Mouse (Mus musculus) embryonic facial prominence, embryonic 14.5 days (tissue): ENCODE data around the gene Ablim1. TPM values are rescaled to one million over a fixed set of nuclear protein-coding genes. Genes with fewer than 3 reads are reported as not detected.

ENCODE experiments used
- ATAC-seq: fragments of 200-750 bp; cut with Nextera tagmentation; 2 replicates; pipeline ENCODE4 v1.8.0; 2017; ENCODE audit warnings: low read depth, moderate number of reproducible peaks, moderate TSS enrichment
- DNase-seq: peaks from one replicate; pipeline ENCODE4 v3.0.0-alpha.2; 2015; ENCODE audit warnings: low spot score
- H3K27ac ChIP-seq: fragments of 300-500 bp; sonication (generic); replicated peaks from 2 replicates; pipeline ENCODE4 v1.5.1; 2014; ENCODE audit warnings: low read depth, mild to moderate bottlenecking, low read length, moderate library complexity
- H3K27me3 ChIP-seq: fragments of 300-500 bp; sonication (generic); replicated peaks from 2 replicates; pipeline ENCODE4 v1.6.1; 2014; ENCODE audit warnings: low read length; ENCODE audit not compliant: control insufficient read depth, insufficient read depth
- H3K36me3 ChIP-seq: fragments of 300-500 bp; sonication (generic); 2 replicates; pipeline ENCODE4 v1.6.1; 2014; ENCODE audit warnings: low read length, mixed read lengths; ENCODE audit not compliant: control insufficient read depth, insufficient read depth
- H3K4me1 ChIP-seq: fragments of 300-500 bp; sonication (generic); 2 replicates; pipeline ENCODE4 v1.6.1; 2014; ENCODE audit warnings: antibody characterized with exemption, low read length; ENCODE audit not compliant: control insufficient read depth, insufficient read depth
- H3K4me2 ChIP-seq: fragments of 300-500 bp; sonication (generic); 2 replicates; pipeline ENCODE4 v1.6.1; 2014; ENCODE audit warnings: low read depth, mild to moderate bottlenecking, low read length, moderate library complexity, mixed read lengths
- H3K4me3 ChIP-seq: fragments of 300-500 bp; sonication (generic); 2 replicates; pipeline ENCODE4 v1.5.1; 2014; ENCODE audit warnings: low read depth, mild to moderate bottlenecking, low read length
- H3K9ac ChIP-seq: fragments of 300-500 bp; sonication (generic); 2 replicates; pipeline ENCODE4 v1.6.1; 2014; ENCODE audit warnings: low read depth, mild to moderate bottlenecking, low read length, moderate library complexity, mixed read lengths
- H3K9me3 ChIP-seq: fragments of 300-500 bp; sonication (generic); 2 replicates; pipeline ENCODE4 v1.6.1; 2016; ENCODE audit warnings: low read length; ENCODE audit not compliant: control insufficient read depth
- WGBS: fragments of 180-500 bp; shearing (Covaris S2); extraction: QIAGEN DNeasy Blood & Tissue Kit; methylation state at CpG from one replicate; pipeline ENCODE4 v1.1.7; 2014; 5-methylcytosine and 5-hydroxymethylcytosine counted together
- polyA plus RNA-seq: library from polyadenylated mRNA; unstranded; fragments of >200 nt; fragmentation: Nextera tagmentation; extraction: Ambion mirVana; gene quantifications from 2 replicates; pipeline ENCODE4 v1.2.1, GENCODE M21; 2014

Ablim1 gene
- polyA plus RNA-seq: 48.5 and 49.3 TPM in 2 replicates

DNA sequence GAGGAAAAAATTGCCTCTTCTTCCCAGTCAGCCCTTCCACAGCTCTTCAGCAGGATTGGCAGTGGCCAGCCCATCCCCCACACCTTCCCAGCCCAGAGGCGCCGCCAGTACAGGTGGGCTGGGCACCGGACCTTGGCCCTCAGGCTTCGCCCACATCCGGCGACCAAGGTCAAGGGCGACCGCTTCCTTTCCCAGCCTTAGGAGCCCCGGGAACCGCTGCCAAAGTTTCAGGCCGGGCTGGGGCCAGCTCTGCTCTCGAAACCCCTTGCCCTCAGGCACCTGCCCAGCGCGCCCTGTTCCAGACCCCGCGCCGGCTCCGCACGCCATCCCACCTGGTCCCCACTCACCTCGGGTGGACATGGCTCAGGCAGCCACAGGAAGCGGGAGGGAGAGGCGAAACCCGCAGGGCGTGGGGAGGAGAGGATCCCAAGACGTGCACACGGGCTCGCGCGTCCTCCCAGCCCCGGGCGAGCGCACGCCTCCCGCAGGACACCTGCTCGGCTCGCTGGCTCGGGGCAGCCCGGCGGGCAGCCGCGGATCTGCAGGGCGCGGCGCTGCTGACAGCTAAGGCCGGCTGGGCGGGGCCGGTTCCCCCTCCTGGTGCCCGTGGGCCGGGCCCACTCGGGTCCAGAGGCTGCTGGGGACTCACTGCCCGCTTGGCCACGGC, at the start of gene Ablim1:
Gene Ablim1, minus strand, starts transcription at position 574 of the 667 bp plus-strand sequence.
- H3K9me3 ChIP-seq: no peaks in the 10 kb centered on the region
- WGBS: 2% methylated on average over 22 of the region's 52 CpGs
- peak within 1 kb of the TSS; percentile 64 for H3K9ac ChIP-seq
- peaks cover 4% of the 10 kb centered on the region; the same call in 1 of the 2 replicates for H3K4me1 ChIP-seq
- no peak within 1 kb of the TSS for H3K27ac ChIP-seq
- H3K36me3 ChIP-seq: no peaks in the 10 kb centered on the region
- peaks cover 21% of the 10 kb centered on the region for H3K27me3 ChIP-seq
- H3K4me2 ChIP-seq: peak within 1 kb of the TSS; percentile 99
- DNase-seq: peak; percentile 20
- peak; percentile 75 for ATAC-seq
- peak within 1 kb of the TSS; percentile 56 for H3K4me3 ChIP-seq

DNA sequence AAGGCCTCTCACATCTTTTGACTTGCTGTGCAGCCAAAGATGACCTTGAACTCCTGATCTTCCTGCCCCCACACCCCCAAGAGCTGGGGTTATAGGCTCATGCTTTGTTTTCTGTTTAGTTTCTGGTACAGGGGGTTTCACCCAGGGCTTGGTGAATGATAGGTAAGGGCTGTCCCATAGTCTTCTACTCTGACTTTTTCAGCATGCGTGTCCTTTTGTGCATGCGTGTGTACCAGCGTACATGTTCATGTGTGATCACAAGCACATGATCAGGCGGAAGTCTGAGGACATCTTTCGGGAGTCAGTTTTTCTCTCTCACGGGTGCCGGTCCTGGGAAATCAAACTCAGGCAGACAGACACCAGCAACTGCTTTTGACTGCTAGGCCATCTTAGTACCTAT, 48.8 kb upstream of the Ablim1 start:
- no peak for DNase-seq
- H3K27me3 ChIP-seq: no peaks in the 10 kb centered on the region
- peak overlapping the region; percentile 37 for H3K9ac ChIP-seq
- no peak for ATAC-seq
- no peak overlapping the region for H3K27ac ChIP-seq
- H3K4me1 ChIP-seq: peaks cover 49% of the 10 kb centered on the region
- peak overlapping the region; percentile 76 for H3K4me2 ChIP-seq
- 88% methylated on average over 7 of the region's 7 CpGs for WGBS
- H3K36me3 ChIP-seq: peaks cover 7% of the 10 kb centered on the region
- no peaks in the 10 kb centered on the region for H3K9me3 ChIP-seq
- peak overlapping the region; percentile 98; the same call in 1 of the 2 replicates for H3K4me3 ChIP-seq

DNA sequence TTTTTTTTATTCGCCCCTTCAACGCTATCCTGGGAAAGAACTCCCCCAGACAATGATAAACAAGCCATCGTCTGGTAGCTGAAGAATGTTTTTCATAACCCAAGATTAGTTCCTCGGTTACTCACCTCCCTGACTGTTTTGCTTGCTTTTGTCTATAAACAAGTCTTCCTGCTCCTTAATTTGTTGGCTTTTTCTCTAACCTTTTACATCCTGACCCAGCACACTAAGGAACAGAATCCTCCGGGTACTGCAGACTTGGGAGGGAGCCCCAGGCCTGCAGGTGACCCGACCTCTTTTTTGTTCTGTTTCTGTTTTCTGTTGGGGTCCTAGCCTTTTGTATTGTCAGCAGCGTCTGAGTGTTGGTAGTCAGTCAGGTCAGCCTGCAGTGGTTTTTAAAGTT, 48.4 kb upstream of the Ablim1 start:
- peak overlapping the region; percentile 76 for H3K4me2 ChIP-seq
- DNase-seq (no peak), ATAC-seq (no peak)
- no peaks in the 10 kb centered on the region for H3K27me3 ChIP-seq
- H3K4me1 ChIP-seq: peaks cover 53% of the 10 kb centered on the region
- 0 out of 2 replicates have a peak overlapping the region, but pooled peaks have one; percentile 21 for H3K27ac ChIP-seq
- WGBS: 28% methylated on average over 7 of the region's 7 CpGs
- H3K9ac ChIP-seq: peak overlapping the region; percentile 37
- H3K4me3 ChIP-seq: peak overlapping the region; percentile 98
- 0 out of 2 replicates have a peak, but pooled peaks cover 3% of the 10 kb centered on the region for H3K36me3 ChIP-seq
- H3K9me3 ChIP-seq: no peaks in the 10 kb centered on the region

DNA sequence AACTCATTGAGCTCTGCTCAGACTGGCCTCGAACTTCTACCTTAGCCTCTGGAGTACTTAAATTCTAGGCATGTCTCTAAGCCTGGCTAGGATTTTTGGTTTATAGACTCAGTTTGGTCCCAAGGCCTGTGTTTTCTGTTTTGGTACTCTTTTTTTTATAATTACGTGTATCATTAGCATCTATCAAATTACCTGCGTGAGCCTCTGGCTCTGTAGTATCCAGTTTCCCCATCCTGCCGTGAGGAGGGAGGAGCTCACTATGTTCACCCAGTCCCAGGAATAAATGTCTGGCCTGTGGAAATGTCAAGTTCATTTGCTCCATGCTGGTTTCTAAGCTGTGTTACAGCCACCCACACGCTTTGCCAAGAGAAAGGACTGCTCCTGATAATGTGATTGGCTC, 47.9 kb upstream of the Ablim1 start:
- ATAC-seq: no peak
- no peak overlapping the region for H3K27ac ChIP-seq
- H3K9ac ChIP-seq: peak overlapping the region; percentile 49
- 0 out of 2 replicates have a peak, but pooled peaks cover 2% of the 10 kb centered on the region for H3K36me3 ChIP-seq
- 19% methylated on average over 5 of the region's 5 CpGs for WGBS
- H3K4me2 ChIP-seq: peak overlapping the region; percentile 76
- no peak for DNase-seq
- H3K4me1 ChIP-seq: peaks cover 53% of the 10 kb centered on the region
- H3K9me3 ChIP-seq: no peaks in the 10 kb centered on the region
- no peaks in the 10 kb centered on the region for H3K27me3 ChIP-seq
- peak overlapping the region; percentile 98 for H3K4me3 ChIP-seq

DNA sequence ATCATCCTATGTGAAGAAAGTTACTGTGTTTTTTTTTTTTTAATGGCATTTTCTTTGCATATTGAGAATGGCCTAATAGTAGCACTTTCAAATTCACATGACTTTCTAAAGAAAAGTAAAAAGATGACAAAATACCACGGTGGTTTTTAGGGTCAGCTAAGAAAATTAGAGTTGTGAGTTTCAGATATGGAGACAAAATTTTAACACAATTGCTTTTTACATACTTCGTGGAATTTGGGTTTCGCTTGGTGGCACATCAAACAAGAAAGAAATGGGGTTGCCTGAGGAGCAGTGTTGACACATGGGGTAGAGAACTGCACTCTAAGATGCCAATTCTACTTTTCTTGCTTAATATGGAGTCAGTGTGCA, 47.2 kb upstream of the Ablim1 start:
- Histone ChIP-seq H3K9me3 (no peaks in the 10 kb centered on the region), H3K4me3 (peak overlapping the region; percentile 98), H3K36me3 (no peaks in the 10 kb centered on the region), H3K9ac (peak overlapping the region; percentile 99), H3K4me2 (peak overlapping the region; percentile 76), H3K27me3 (no peaks in the 10 kb centered on the region), H3K27ac (peak overlapping the region; percentile 95), H3K4me1 (peaks cover 48% of the 10 kb centered on the region)
- 10% methylated on average over 3 of the region's 3 CpGs for WGBS
- DNase-seq (no peak), ATAC-seq (no peak)

DNA sequence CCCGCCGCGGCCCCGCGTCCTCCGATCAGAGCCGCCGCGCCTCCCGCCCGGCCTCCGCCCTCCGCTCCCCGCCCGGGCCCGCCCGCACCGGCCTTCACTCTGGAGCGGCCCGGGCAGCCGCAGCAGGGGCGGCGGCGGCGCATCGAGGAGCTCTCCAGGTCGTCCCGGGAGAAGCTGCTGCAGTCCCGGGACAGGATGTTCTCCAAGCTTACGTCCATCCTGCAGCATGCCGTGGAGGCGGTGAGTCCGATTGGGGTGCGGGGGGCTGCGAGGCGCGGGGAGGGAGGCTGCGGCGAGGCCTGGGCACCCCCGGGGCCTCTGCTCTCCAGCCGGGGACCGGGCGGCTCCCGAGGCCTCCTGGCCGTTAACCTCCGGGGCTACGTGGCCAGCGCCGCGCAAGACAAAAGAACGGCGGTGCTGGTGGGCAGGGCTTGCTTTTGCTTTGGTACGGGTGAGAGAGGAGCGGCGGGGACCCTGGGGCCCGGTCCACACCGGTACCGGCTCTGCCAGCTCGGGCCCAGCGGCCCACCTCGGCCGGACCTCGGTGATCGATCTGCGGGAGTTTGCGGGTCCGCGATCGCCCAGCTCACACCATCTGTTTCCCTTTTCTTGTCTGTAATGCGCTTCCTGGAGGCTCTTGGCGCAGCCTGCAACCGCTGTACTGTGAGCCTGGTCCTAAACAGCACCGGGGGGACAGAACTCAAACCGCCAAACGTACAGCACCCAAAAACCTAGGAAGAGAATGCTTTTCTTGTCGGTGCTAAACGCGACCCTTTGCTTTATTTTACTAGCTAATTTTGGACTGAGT, 46.6 kb upstream of the Ablim1 start:
- Histone ChIP-seq H3K4me1 (peaks cover 48% of the 10 kb centered on the region), H3K4me2 (peak overlapping the region; percentile 76), H3K9me3 (no peaks in the 10 kb centered on the region), H3K36me3 (no peaks in the 10 kb centered on the region), H3K27me3 (no peaks in the 10 kb centered on the region), H3K4me3 (peak overlapping the region; percentile 98), H3K27ac (peak overlapping the region; percentile 95), H3K9ac (peak overlapping the region; percentile 99)
- under 1% methylated on average over 34 of the region's 78 CpGs for whole genome bisulfite sequencing
- DNase-seq (peak; percentile 76), ATAC-seq (peak; percentile 64)

DNA sequence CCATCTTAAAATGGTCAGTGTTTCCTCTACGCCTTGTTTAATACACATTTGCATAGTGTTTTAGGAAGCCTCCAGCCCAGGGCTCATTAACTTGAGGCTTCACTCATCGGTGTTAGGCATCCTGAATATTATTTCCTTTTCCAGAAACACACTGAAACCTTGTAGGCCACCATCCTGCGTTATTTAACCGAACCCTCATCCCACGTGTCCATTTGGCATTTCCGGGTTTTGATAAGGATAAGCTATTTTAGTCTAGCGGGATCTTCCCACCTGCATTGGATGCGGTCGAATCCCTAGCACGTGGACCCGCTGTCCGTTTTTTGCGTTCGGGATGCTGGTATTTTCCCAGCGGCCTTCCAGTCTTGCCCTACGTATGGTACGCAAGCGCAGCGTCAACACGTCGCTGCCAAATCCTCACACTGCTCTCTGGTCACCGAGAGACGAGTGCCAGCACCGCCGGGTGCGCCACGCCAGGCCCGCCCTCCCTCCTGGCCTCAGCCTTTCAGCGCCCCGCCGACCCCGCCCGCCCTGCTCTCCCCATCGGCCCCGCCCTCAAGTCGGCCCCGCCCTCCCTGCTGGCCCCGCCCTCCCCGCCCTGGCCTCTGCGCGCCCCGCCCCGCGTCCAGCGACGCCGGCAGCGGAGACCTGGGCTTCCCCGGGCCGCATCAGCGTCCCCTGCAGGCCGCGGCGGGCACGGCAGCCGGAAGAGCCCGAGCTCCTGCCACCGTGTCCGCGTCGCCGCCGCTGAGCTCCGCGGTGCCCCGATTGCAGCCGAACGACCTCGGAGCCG, 45.8 kb upstream of the Ablim1 start, which contains the start of gene Fam160b1:
Gene Fam160b1, plus strand, starts transcription at position 340 of the 790 bp plus-strand sequence.
- Histone ChIP-seq H3K4me1 (peaks cover 48% of the 10 kb centered on the region), H3K9ac (peak within 1 kb of the TSS; percentile 99), H3K36me3 (no peaks in the 10 kb centered on the region), H3K4me3 (peak within 1 kb of the TSS; percentile 98), H3K9me3 (no peaks in the 10 kb centered on the region), H3K4me2 (peak within 1 kb of the TSS; percentile 76), H3K27me3 (no peaks in the 10 kb centered on the region), H3K27ac (peak within 1 kb of the TSS; percentile 95)
- ATAC-seq (peak; percentile 92), DNase-seq (peak; percentile 95)
- WGBS: 2% methylated on average over 28 of the region's 70 CpGs

DNA sequence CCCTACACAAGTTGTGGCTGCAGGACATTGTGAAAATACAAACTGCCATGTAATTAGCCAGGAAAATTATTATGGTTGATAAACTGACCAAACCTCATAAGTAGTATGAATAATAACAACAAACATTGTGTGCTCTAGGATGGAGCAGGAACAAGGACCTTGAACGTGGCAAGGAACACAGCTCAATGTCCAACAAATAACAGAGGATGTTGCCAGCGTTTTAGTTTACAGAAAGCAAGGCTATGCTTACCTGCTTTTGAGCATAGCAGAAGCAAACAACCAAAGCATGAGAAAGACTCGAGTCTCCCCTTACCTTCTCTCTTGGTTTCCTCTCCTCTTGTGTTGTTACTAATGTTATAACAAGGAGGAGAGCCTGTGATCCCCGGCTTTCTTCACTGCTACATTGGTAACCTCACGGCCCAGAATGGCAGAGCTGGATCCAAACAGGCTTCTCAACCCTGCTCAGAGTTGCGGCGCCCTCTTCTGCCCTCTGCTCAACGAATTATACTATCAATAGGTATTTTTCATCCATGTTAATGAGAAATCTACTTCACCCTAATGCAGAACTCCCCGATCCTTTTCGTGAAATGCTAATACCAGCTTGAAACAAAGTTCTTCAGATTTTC, 45.1 kb upstream of the Ablim1 start:
- Histone ChIP-seq H3K36me3 (no peaks in the 10 kb centered on the region), H3K27ac (peak overlapping the region; percentile 75; the same call in 1 of the 2 replicates), H3K4me2 (peak overlapping the region; percentile 76), H3K9me3 (no peaks in the 10 kb centered on the region), H3K4me3 (peak overlapping the region; percentile 98), H3K9ac (peak overlapping the region; percentile 22; the same call in 1 of the 2 replicates), H3K4me1 (peaks cover 45% of the 10 kb centered on the region), H3K27me3 (no peaks in the 10 kb centered on the region)
- ATAC-seq: no peak
- no peak for DNase-seq
- WGBS: 47% methylated on average over 10 of the region's 10 CpGs
